Mouse (Mus musculus) spleen, postnatal 14 days (tissue): ENCODE data around the gene Wwc2.

Experiments
- DNase-seq, 2 experiments: peaks; one replicate each; pipeline ENCODE4 v3.0.0; 2021 to 2022; ENCODE audit warnings: low spot score in 2 of 2

Wwc2 gene

GRCm38 (mm10) chr8:47990911-47991820, at the start of gene Wwc2:
Gene Wwc2, minus strand, starts transcription at chr8:47990924.
- DNase-seq = peak in 1 of 2 experiments; percentile 12

- DNase-seq = no peak
Measured at GRCm38 (mm10) chr8:48038261-48038934, 47.7 kb upstream of the Wwc2 start.

- DNase-seq = no peak
Measured at GRCm38 (mm10) chr8:48032046-48032445, 41.3 kb upstream of the Wwc2 start.

- DNase-seq = no peak
Measured at GRCm38 (mm10) chr8:48030667-48031066, 39.9 kb upstream of the Wwc2 start.

- DNase-seq = no peak
Measured at GRCm38 (mm10) chr8:48026796-48027195, 36.1 kb upstream of the Wwc2 start.

- no peak for DNase-seq
Measured at GRCm38 (mm10) chr8:48023206-48023605, 32.5 kb upstream of the Wwc2 start.

GRCm38 (mm10) chr8:48019737-48020136, 29.0 kb upstream of the Wwc2 start:
- no peak for DNase-seq

GRCm38 (mm10) chr8:48016538-48016937, 25.8 kb upstream of the Wwc2 start:
- DNase-seq = peak; percentile 33 to 63

- DNase-seq = no peak
Measured at GRCm38 (mm10) chr8:48014386-48014785, 23.7 kb upstream of the Wwc2 start.

GRCm38 (mm10) chr8:48013281-48013680, 22.6 kb upstream of the Wwc2 start:
- no peak for DNase-seq

- DNase-seq = no peak
Measured at GRCm38 (mm10) chr8:48011871-48012270, 21.1 kb upstream of the Wwc2 start.

GRCm38 (mm10) chr8:48010977-48011376, 20.3 kb upstream of the Wwc2 start:
- no peak for DNase-seq

- DNase-seq = no peak
Measured at GRCm38 (mm10) chr8:48009399-48009798, 18.7 kb upstream of the Wwc2 start.

GRCm38 (mm10) chr8:48008936-48009335, 18.2 kb upstream of the Wwc2 start:
- no peak for DNase-seq

GRCm38 (mm10) chr8:48006869-48007268, 16.1 kb upstream of the Wwc2 start:
- DNase-seq = no peak

- no peak for DNase-seq
Measured at GRCm38 (mm10) chr8:48002551-48002950, 11.8 kb upstream of the Wwc2 start.

GRCm38 (mm10) chr8:48001395-48001794, 10.7 kb upstream of the Wwc2 start:
- DNase-seq = no peak

- DNase-seq = no peak
Measured at GRCm38 (mm10) chr8:47996712-47997111, 6.0 kb upstream of the Wwc2 start.

- no peak for DNase-seq
Measured at GRCm38 (mm10) chr8:47996126-47996525, 5.4 kb upstream of the Wwc2 start.

GRCm38 (mm10) chr8:47995391-47995790, 4.7 kb upstream of the Wwc2 start:
- no peak for DNase-seq

GRCm38 (mm10) chr8:47994618-47995274, 4.0 kb upstream of the Wwc2 start:
- DNase-seq = no peak

- peak; percentile 67 to 74 for DNase-seq
Measured at GRCm38 (mm10) chr8:47990386-47990772, 345 bp downstream of the Wwc2 start.
